Mouse (Mus musculus) bone marrow, adult 2 months (tissue): ENCODE measurements around the gene Vps35.

Experiments
- CTCF ChIP-seq: fragments of 200-500 bp; IDR thresholded peaks from 2 replicates; pipeline ENCODE4 v1.5.1; 2011; ENCODE audit warnings: low read length, control low read depth; ENCODE audit not compliant: control insufficient read depth, insufficient read depth
- POLR2A ChIP-seq: fragments of 200-500 bp; IDR thresholded peaks from 2 replicates; pipeline ENCODE4 v1.6.1; 2011; ENCODE audit warnings: low read depth, mild to moderate bottlenecking, control low read depth, low read length, borderline replicate concordance; ENCODE audit not compliant: control insufficient read depth

- no peak for TF ChIP-seq CTCF
- TF ChIP-seq POLR2A = no peak
Observed at GRCm38 (mm10) chr8:85311743-85312142, 12.1 kb upstream of the Vps35 start.
